Mouse (Mus musculus) midbrain, embryonic 14.5 days (tissue): ENCODE measurements around the gene Egfl7. TPM values are rescaled to one million over a fixed set of nuclear protein-coding genes. Genes with fewer than 3 reads are reported as not detected.
A peak's percentile ranks its signal among the peaks of the same experiment; 100 is the strongest.

ENCODE experiments used
- ATAC-seq: fragments of 200-750 bp; cut with Nextera tagmentation; 2 replicates; pipeline ENCODE4 v1.8.0; 2017; ENCODE audit warnings: moderate number of reproducible peaks, moderate library complexity; ENCODE audit not compliant: low FRiP score, low TSS enrichment
- DNase-seq: peaks from one replicate; pipeline ENCODE4 v3.0.0-alpha.2; 2015
- H3K27ac ChIP-seq: fragments of 300-500 bp; sonication (generic); replicated peaks from 2 replicates; pipeline ENCODE4 v1.5.1; 2014; ENCODE audit warnings: mild to moderate bottlenecking, low read depth, low read length, moderate library complexity
- H3K27me3 ChIP-seq: fragments of 300-500 bp; sonication (generic); 2 replicates; pipeline ENCODE4 v1.6.1; 2014; ENCODE audit warnings: low read length, control low read depth, mixed read lengths; ENCODE audit not compliant: control insufficient read depth, insufficient read depth
- H3K36me3 ChIP-seq: fragments of 300-500 bp; sonication (generic); 2 replicates; pipeline ENCODE4 v1.6.1; 2014; ENCODE audit warnings: low read length, control low read depth; ENCODE audit not compliant: control insufficient read depth, insufficient read depth
- H3K4me1 ChIP-seq: fragments of 300-500 bp; sonication (generic); 2 replicates; pipeline ENCODE4 v1.6.1; 2014; ENCODE audit warnings: mild to moderate bottlenecking, antibody characterized with exemption, low read length, control low read depth; ENCODE audit not compliant: control insufficient read depth, insufficient read depth
- H3K4me2 ChIP-seq: fragments of 300-500 bp; sonication (generic); 2 replicates; pipeline ENCODE4 v1.6.1; 2014; ENCODE audit warnings: mild to moderate bottlenecking, low read length, moderate library complexity
- H3K4me3 ChIP-seq: fragments of 300-500 bp; sonication (generic); replicated peaks from 2 replicates; pipeline ENCODE4 v1.5.1; 2014; ENCODE audit warnings: low read depth, low read length
- H3K9ac ChIP-seq: fragments of 300-500 bp; sonication (generic); replicated peaks from 2 replicates; pipeline ENCODE4 v1.6.1; 2014; ENCODE audit warnings: mild to moderate bottlenecking, low read length, moderate library complexity
- H3K9me3 ChIP-seq: fragments of 300-500 bp; sonication (generic); 2 replicates; pipeline ENCODE4 v1.6.1; 2016; ENCODE audit warnings: low read length, control low read depth, mixed read lengths; ENCODE audit not compliant: control insufficient read depth
- WGBS: fragments of 180-500 bp; shearing (Covaris S2); extraction: QIAGEN DNeasy Blood & Tissue Kit; methylation state at CpG from one replicate; pipeline ENCODE4 v1.1.7; 2014; 5-methylcytosine and 5-hydroxymethylcytosine counted together
- polyA plus RNA-seq: library from polyadenylated mRNA; unstranded; fragments of >200 nt; fragmentation: Nextera tagmentation; extraction: Ambion mirVana; gene quantifications from 2 replicates; pipeline ENCODE4 v1.2.1, GENCODE M21; 2014

Gene Egfl7
- polyA plus RNA-seq, 1 experiment from 2014 or later, result 51.1 TPM

GRCm38 (mm10) chr2:26582741-26583140 is 2.9 kb downstream of the Egfl7 start:
- ATAC-seq (no peak), DNase-seq (no peak)
- no peaks in the 10 kb centered on the region for H3K36me3 ChIP-seq
- no peaks in the 10 kb centered on the region for H3K9me3 ChIP-seq
- H3K4me3 ChIP-seq, result no peak overlapping the region
- H3K9ac ChIP-seq, result no peak overlapping the region
- H3K4me2 ChIP-seq, result no peak overlapping the region
- no peak overlapping the region for H3K27ac ChIP-seq
- no peaks in the 10 kb centered on the region for H3K27me3 ChIP-seq
- 69% methylated on average over 7 of the region's 7 CpGs for WGBS
- peaks cover 8% of the 10 kb centered on the region; the same call in 1 of the 2 replicates for H3K4me1 ChIP-seq

- Histone ChIP-seq H3K4me3 (no peak overlapping the region), H3K4me1 (peaks cover 8% of the 10 kb centered on the region; the same call in 1 of the 2 replicates), H3K4me2 (no peak overlapping the region), H3K27me3 (no peaks in the 10 kb centered on the region), H3K9me3 (no peaks in the 10 kb centered on the region), H3K27ac (0 out of 2 replicates have a peak overlapping the region, but pooled peaks have one; percentile 1), H3K36me3 (no peaks in the 10 kb centered on the region), H3K9ac (no peak overlapping the region)
- ATAC-seq (no peak), DNase-seq (no peak)
- 82% methylated on average over 11 of the region's 11 CpGs for WGBS
Measured at GRCm38 (mm10) chr2:26583640-26584039, 3.8 kb downstream of the Egfl7 start.

- DNase-seq, result peak; percentile 32
- no peak overlapping the region for H3K9ac ChIP-seq
- WGBS, result 64% methylated on average over 6 of the region's 6 CpGs
Measured at GRCm38 (mm10) chr2:26585713-26586112, 5.9 kb downstream of the Egfl7 start.

GRCm38 (mm10) chr2:26586294-26587043 is 6.7 kb downstream of the Egfl7 start, which contains the start of gene Gm20532:
Gene Gm20532 (plus strand): TSS chr2:26586639.
- H3K27me3 ChIP-seq, result no peaks in the 10 kb centered on the region
- ATAC-seq, result peak; percentile 78
- peak within 1 kb of the TSS; percentile 45; the same call in 1 of the 2 replicates for H3K27ac ChIP-seq
- peak within 1 kb of the TSS; percentile 52 for H3K4me3 ChIP-seq
- H3K4me2 ChIP-seq, result peak within 1 kb of the TSS; percentile 71
- DNase-seq, result peak; percentile 82
- peaks cover 8% of the 10 kb centered on the region; the same call in 1 of the 2 replicates for H3K4me1 ChIP-seq
- H3K36me3 ChIP-seq, result no peaks in the 10 kb centered on the region
- peak within 1 kb of the TSS; percentile 57 for H3K9ac ChIP-seq
- no peaks in the 10 kb centered on the region for H3K9me3 ChIP-seq
- WGBS, result under 1% methylated on average over 60 of the region's 65 CpGs

More at GRCm38 (mm10) chr2:26585713-26586112, 5.9 kb downstream of the Egfl7 start:
- Histone ChIP-seq H3K27ac (peak overlapping the region; percentile 45; the same call in 1 of the 2 replicates), H3K36me3 (no peaks in the 10 kb centered on the region), H3K4me3 (no peak overlapping the region), H3K4me1 (peaks cover 8% of the 10 kb centered on the region; the same call in 1 of the 2 replicates), H3K4me2 (peak overlapping the region; percentile 71), H3K9me3 (no peaks in the 10 kb centered on the region), H3K27me3 (no peaks in the 10 kb centered on the region)
- no peak for ATAC-seq

- H3K9ac ChIP-seq, result peak overlapping the region; percentile 57
- no peaks in the 10 kb centered on the region for H3K36me3 ChIP-seq
- 0 out of 2 replicates have a peak overlapping the region, but pooled peaks have one; percentile 26 for H3K27ac ChIP-seq
- H3K4me2 ChIP-seq, result peak overlapping the region; percentile 71
- peak overlapping the region; percentile 52 for H3K4me3 ChIP-seq
- peaks cover 8% of the 10 kb centered on the region; the same call in 1 of the 2 replicates for H3K4me1 ChIP-seq
- 8% methylated on average over 11 of the region's 11 CpGs for WGBS
- H3K9me3 ChIP-seq, result no peaks in the 10 kb centered on the region
- no peaks in the 10 kb centered on the region for H3K27me3 ChIP-seq
- ATAC-seq (no peak), DNase-seq (peak; percentile 60)
Measured at GRCm38 (mm10) chr2:26587044-26587405, 7.2 kb downstream of the Egfl7 start.

GRCm38 (mm10) chr2:26588573-26588972 is 8.8 kb downstream of the Egfl7 start:
- H3K27ac ChIP-seq, result no peak overlapping the region
- DNase-seq, result no peak
- no peaks in the 10 kb centered on the region for H3K36me3 ChIP-seq
- 57% methylated on average over 4 of the region's 4 CpGs for WGBS
- no peak overlapping the region for H3K4me3 ChIP-seq
- H3K4me2 ChIP-seq, result peak overlapping the region; percentile 21; the same call in 1 of the 2 replicates
- H3K9me3 ChIP-seq, result no peaks in the 10 kb centered on the region
- no peak overlapping the region; the same call in 1 of the 2 replicates for H3K9ac ChIP-seq
- no peaks in the 10 kb centered on the region for H3K27me3 ChIP-seq
- ATAC-seq, result no peak
- H3K4me1 ChIP-seq, result peaks cover 8% of the 10 kb centered on the region; the same call in 1 of the 2 replicates

- Histone ChIP-seq H3K4me2 (no peak overlapping the region), H3K27ac (no peak overlapping the region), H3K4me3 (no peak overlapping the region), H3K27me3 (no peaks in the 10 kb centered on the region), H3K36me3 (no peaks in the 10 kb centered on the region), H3K4me1 (peaks cover 8% of the 10 kb centered on the region; the same call in 1 of the 2 replicates), H3K9ac (no peak overlapping the region), H3K9me3 (no peaks in the 10 kb centered on the region)
- 92% methylated on average over 10 of the region's 10 CpGs for WGBS
- DNase-seq, result no peak
- ATAC-seq, result no peak
Measured at GRCm38 (mm10) chr2:26589284-26589683, 9.5 kb downstream of the Egfl7 start.

GRCm38 (mm10) chr2:26590282-26590681 is 10.5 kb downstream of the Egfl7 start:
- no peaks in the 10 kb centered on the region for H3K9me3 ChIP-seq
- DNase-seq (no peak), ATAC-seq (no peak)
- H3K9ac ChIP-seq, result no peak overlapping the region
- H3K27me3 ChIP-seq, result no peaks in the 10 kb centered on the region
- 91% methylated on average over 7 of the region's 7 CpGs for WGBS
- H3K4me2 ChIP-seq, result no peak overlapping the region
- peaks cover 8% of the 10 kb centered on the region; the same call in 1 of the 2 replicates for H3K4me1 ChIP-seq
- H3K36me3 ChIP-seq, result no peaks in the 10 kb centered on the region
- no peak overlapping the region for H3K4me3 ChIP-seq
- H3K27ac ChIP-seq, result no peak overlapping the region
